Mouse (Mus musculus) heart, adult 9 months (tissue): ENCODE data around the gene Rbfox3.
A peak's percentile ranks its signal among the peaks of the same experiment; 100 is the strongest.

Experiments used
- DNase-seq, 2 experiments: peaks; one replicate each; pipeline ENCODE4 v3.0.0; 2022; ENCODE audit warnings: low spot score in 2 of 2

Rbfox3 gene

DNA sequence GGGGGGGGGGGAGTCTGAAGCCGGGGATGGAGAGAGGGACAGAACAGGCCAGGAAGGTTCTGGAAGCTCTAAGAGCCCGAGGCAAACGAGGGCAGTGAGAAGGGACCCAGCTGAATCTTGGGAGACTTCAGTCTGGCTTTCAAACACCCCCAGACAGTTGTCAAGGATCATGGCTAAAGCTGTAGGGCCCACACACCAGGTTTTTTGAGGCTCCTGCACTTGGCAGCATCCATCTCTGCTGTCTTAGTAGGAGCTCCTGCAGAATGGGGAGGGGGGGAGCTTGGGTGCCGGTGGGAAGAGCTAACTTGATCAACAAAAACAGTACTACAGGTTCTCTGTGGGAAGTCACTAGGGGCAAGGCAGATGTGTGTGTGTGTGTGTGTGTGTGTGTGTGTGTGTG, 358.9 kb downstream of the Rbfox3 start:
- no peak for DNase-seq

DNA sequence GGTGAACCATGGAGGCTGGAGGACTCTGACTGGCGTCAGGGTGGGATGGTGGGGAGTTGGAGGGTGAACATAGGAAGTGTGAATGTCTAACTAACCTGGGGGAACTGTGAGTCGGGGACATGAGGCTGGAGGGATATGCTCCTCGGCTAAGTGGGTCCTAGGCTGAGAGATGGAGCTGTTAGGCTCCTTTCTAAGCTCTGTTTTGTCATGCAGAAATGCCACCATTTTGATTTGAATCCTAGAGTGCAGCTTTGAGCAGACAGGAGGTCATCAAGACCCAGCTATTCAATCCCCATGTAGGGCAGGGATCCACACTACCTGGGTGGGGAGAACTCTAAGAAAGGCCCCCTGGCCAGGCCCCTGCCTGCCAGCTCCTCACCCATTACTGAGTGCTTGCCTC, 359.7 kb downstream of the Rbfox3 start:
- DNase-seq: no peak

DNA sequence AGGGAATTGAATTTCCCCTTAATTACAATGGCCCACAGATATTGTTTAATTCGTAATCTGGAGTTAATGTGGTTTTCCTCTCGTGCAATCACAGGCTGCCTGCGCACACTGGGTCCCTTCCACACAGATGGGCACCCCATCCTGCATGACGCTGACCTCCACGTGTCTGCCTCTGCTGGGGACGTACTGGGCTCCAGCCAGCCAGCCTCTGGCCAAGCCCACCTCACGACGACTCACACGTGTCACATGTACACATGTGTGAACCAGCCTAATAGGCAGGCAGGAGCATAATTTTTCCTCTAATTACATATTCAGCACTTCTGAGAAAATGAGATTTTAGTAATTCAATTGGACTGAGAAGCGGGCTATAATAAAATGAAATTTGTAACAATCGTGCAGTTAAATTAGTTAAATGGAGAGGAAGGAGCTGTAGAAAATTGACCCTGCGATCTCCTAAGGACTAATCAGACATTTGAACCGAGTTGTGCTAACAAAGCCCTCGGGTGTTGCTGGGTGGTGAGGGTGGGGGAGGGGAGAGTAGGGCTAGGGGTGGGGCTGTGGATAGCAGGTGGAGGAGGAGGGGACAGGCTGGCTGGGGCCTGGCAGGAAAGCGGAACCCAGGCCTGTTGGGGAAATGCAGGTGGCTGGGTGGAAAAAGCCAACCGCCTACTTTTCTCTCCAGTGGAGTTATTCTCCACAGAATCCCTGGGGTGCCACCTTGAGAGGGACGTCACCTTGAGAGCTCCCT, 360.4 kb downstream of the Rbfox3 start:
- DNase-seq: no peak

DNA sequence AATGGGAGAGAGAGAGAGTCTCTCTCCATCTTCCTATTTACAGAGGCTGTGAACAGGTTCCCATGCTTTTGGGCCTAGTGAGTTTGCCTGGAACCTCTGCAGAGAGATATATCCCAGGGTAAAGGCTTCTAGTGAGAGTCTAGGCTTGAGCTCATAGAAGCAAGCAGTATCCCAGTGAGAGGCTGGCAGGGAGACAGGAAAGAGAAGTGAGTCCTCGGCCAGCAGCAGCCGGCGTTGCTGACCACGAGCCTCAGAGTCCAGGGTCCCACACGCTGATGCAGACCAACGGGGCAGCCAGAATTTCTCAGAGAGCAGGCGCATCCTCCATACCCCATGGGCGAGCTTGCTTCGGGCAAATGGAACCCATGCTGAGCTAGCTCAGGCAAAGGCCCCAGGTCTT, 363.2 kb downstream of the Rbfox3 start:
- DNase-seq: no peak

DNA sequence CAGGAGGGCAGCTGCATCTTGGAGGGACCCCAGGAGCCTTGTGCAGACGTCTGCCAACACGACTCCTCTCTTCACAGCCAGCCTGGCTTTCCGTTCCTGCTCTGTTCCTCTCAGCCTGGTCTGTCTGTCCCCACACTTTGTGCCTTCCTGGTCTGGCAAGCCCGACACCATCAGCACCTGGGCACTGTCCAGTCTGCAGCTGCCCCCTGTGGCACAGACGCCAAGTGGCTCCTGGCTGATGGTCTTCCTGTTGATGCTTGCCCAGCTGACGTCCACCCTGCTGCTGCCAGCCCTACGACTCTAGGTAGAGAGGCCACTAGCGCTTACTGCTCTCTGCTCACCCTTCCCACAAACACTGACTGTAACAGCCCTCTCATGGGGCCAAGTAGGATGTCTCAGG, 365.1 kb downstream of the Rbfox3 start:
- no peak for DNase-seq

DNA sequence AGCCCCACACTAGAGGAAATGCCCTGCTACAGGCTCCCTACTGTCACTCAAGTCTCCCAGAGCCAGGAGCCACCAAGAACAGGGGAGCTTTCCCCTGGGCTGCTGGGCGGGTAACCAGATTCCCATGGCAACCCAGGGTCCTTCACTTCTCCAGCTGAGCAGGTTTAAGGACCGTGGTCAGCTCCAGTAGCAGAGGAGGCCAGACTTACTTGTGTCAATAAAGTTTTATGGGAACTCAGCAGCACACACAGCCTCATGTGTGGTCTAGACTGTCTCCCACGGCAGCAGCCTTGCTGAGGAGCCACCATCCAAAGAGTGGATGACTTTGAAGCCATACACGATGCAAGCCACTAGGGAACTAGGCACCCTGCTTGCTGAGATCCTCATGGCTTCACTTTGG, 365.7 kb downstream of the Rbfox3 start:
- DNase-seq: no peak

DNA sequence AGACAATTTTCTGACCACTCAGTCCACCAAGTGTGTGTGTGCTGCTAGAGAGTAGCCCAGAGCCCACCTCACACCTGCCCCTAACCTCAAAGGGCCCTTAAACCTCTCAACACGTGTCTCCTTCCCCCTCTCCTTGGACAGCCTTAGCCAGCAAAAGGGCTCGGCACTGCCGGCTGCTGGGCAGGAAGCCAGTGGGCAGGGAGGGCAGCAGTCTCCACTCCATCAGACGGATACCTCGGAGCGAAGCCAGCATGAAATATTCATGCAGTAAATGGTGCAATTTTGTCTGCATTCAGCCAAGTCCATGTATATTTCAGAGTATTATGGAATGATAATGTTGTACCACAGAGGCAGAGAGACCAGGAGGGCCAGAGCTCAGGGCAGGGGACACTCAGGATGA, 366.8 kb downstream of the Rbfox3 start:
- DNase-seq: no peak

DNA sequence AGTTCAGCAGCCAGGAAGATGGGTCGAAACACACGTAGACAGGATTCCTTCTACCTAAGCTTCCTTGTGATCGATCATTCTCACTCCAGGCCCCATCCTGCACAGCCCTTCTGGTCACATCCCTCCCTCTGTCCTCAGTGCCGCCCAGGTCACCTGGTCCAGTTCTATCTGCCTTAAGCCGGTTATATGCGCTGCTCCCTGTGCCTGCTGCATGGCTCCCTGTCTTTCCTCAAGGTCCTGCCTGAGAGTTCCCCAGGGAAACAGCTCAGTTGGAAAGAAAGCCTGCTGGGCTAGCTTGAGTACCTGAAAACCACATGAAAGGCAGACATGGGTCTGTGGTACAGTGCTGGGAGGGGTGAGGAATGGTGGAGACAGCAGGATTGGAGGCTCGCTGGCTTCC, 368.5 kb downstream of the Rbfox3 start:
- no peak for DNase-seq

DNA sequence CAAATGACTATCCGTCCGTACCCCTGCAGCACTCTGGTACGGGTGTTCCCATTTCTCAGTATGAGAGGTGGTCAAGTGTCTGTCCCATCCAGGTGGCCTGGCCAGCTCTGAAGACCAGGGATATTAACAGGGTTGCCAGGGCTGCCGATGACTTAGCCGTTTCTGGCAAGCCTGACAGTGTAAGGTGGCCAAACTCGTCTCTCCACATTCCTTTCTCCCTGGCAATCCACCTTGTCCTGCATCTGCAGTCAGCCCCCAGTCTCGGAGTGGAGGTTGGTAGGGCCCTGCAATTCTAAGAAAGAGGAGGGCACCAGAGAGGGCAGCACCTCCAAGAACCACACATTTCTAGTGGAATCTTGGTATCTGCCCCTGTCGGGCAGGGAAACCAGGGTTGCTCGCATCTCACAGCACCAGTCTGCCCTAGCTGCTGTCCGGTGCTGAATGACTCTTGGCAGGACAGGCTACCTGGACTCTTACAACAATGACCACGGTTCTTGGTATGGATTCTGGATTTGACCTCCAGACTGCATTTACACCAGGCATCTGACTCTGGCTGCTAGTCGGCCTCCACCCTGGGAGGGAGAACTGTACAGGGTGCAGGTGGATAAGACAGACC, 370.9 kb downstream of the Rbfox3 start:
- no peak for DNase-seq

DNA sequence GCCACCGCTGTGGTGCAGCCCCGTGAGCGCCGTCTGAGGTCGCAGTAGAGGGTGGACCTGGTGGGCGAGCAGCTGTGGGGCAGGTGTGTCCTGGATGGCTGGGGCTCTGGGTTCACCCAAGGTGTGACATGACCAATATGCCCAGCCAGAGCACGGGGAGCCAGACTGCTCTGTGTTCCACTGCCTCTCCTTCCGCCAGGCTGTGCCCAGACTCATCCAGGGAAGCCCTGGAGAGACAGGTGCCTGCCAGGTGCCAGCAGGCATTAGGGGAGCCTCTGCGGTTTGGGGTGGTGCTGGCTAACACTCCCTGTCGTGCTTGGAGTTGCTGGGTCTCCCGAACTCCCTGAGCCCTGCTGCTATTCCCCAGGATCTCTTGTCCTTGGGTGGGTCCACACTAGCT, 373.4 kb downstream of the Rbfox3 start:
- DNase-seq: no peak

DNA sequence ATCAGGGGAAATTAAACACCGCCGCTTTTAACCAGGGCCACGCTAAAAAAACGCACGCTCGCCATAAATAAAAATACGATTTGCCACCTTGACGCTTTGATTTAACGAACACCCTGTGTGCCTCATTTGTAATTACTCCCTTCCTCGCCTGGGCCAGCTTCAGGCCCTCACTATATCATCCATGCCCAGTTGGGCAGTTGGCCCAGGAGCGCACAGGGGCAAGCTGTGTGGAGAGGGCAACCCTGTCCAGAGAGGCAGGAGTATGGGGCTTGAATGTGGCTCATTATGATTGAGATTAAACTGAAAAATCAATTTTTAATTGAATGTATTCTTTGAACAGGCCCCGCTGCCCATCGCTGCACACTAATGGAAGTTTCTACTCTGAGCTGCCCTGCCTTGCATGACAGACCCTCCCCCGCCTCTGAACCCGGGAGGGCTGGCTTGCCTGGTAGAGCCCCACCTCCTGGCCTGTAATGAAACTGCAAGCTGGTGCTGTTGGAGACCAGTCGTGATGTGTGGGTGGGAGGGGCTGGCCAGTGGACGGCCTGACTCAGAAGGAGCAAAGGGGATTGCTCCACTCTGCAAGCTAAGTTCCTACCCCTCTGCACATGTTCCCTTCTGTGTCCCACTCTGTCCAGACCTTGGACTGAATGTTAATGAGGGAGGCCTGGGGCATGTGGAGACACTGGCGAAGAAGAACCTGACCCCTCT, 376.9 kb downstream of the Rbfox3 start:
- no peak for DNase-seq

DNA sequence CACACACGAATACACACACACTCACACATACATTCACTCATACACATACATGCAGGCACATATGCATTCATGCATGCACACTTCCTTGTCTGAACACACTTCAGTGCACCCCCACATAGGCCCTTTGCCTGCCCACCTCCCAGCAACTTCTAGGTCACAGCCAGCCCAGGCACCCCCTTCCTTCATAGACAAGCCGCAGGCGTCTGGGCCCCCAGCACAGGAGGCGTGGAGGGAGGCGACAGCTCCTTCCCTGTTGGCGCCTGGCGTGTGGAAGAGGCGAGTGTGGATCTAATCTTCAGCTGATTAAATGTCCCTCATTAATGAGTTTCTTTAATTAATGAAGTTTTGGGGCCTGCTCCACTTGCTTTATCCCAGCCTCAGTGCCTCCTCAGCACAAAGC, 381.1 kb downstream of the Rbfox3 start:
- no peak for DNase-seq

DNA sequence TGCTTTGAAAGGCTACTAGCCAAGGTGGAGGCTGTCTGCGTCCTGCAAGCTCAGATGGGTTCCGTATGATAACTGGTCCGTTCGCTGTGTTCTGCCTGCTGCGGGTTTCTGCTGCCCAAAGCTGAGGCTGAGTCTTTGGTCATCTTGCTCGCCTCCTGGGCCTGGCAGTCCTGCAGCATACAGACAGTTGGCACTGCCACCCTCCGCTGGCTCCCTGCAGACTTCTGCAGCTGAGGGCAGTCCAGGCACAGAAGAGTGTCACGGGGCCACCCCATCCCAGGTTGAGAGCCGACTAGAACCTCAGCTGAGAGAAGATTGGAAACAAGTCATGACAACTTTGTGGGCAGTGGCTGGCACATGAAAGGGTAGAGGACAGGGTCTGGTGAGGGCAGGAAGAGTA, 382.6 kb downstream of the Rbfox3 start:
- no peak for DNase-seq

DNA sequence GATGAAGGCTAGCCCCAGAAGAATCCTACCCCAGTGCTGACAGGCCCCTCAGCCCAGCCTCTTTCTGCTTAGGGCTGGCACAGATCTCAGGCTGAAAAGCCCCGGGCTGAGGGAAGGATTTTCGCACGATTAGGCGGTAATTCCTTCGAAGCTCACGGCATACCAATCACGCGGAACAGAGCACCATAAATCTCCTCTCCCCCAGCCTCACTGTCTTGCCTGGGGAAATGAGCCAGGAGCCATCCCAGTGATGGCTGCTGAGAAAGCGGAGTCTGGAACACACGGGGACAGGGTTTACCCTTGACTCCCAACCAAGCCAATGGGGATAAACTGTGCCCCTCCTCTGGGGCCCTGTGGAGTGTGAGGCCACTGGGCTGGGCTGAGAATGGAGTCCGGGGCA, 386.3 kb downstream of the Rbfox3 start:
- no peak for DNase-seq

DNA sequence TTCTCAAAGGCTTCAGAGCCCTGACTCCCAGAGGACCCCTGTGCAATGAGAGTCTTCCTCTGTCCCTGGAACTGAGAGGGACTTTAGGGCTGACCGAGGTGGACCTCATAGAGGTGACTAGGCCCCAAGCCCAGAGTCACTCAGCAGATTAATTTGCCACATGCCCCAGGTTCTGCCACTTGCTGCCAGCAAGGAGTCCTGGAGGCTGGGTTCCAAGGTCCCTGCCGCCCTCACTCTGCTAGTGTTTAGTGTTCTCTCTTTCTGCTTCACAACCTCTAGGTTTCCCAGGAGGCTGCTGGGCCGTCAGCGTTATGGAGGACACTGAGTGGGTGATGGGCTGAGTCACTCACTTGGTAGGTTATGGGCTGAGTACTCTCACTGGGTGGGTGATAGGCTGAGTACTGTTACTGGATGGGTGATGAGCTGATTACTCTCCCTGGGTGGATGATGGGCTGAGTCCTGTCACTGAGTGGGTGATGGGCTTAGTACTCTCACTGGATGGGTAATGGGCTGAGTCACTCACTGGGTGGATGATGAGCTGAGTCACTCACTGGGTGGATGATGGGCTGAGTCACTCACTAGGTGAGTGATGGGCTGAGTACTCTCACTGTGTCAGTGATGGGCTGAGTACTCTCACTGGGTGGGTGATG, 387.8 kb downstream of the Rbfox3 start:
- no peak for DNase-seq

DNA sequence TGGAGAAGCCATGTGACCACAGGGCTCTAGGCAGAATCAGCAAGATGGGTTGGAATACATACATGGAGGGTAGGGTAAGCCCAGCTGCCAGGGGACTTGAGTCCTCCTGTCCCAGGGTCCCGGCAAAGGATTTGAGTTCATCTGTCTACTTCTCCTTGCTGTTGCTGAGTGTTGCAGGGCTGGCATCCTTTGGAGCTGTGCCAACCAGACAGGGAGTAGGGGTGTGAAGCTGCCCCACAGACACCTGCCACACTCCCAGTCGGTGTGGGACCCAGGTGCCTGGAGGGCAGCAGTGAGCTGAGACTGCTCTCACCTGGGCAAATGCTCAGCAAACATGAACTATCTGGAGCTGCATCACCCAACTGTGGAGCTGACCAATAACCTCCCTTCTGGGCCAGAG, 390.5 kb downstream of the Rbfox3 start:
- no peak for DNase-seq

DNA sequence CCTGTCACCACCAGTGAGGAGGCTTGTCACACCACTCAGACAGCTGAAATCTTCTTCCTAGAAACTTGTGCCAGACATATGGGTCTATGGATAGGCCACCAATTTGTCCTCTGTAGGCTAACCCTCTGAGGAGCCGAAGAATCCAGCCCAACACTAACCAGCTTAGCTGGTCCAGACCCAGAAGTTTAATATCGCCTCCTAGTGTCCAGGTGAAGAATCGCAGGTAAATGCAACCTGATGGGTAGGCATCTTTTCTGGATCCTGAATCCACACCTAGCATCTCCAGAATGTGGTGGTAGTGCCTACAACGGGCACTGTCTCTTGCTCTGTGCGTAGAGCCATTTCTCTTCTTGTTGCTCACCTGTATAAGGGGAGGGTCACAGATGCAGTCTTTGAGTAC, 391.1 kb downstream of the Rbfox3 start:
- DNase-seq: no peak

DNA sequence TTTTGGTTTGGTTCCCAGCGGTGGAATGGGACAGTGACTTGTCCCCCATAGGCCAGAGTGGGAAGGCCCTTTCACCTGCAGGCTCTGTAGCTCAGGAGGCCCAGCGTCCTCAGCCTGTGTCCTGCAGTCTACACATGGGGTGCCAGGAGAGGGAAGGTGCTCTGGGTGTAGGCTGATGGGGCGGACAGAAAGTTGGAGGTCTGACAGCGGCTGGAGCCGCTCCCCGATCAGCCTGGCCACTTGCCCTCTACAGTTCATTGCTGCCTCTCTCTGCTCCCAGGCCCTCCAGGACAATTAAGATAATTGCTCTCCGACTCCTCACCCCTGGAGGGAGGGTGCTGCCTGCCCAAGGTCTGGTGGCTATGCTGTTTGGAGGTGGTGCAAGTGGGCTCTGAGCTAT, 392.7 kb downstream of the Rbfox3 start:
- DNase-seq: peak; percentile 63 to 77

DNA sequence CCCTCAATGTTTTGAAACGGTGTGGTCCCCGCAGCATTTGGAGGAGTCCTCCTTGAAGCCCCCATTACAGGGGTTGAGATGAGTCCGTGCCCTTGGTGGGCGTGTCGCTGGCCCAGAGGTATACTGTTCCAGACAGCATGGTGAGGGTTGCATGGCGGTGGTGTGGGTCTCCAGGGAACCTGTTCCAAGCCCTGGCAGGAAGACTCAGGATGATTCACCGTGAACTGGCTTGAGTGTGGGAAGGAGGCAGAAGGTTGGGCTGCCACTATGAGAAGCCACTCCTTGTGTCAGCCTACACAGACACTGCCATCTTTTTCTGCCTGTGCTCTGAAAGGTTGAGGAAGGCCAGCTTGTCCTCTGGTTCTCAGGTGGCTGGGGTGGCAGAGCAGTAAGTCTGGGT, 393.5 kb downstream of the Rbfox3 start:
- no peak for DNase-seq

DNA sequence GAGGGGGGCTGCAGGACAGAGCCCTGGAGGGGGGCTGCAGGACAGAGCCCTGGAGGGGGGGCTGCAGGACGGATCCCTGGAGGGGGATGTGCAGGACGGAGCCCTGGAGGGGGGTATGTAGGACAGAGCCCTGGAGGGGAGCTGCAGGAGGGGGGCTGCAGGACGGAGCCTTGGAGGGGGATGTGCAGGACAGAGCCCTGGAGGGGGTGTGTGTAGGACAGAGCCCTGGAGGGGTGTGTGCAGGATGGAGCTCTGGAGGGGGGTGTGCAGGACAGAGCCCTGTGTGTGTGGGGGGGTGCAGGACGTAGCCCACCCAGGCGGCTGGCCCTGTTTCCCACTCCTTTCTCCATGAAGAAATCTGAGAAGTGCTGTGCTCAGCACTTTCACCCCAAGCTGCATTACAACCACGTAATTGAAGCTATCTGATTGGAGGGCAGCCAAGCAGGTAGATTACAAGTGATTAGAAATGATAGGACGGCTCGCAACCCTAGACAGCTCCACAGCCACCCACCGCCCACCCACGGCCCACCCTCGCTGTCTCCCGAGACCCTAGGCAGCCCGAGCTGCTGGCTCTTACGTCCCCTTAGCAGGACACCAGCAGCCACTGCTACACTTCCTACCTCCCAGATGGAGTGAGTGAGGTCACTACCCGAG, 399.0 kb downstream of the Rbfox3 start:
- DNase-seq: no peak

DNA sequence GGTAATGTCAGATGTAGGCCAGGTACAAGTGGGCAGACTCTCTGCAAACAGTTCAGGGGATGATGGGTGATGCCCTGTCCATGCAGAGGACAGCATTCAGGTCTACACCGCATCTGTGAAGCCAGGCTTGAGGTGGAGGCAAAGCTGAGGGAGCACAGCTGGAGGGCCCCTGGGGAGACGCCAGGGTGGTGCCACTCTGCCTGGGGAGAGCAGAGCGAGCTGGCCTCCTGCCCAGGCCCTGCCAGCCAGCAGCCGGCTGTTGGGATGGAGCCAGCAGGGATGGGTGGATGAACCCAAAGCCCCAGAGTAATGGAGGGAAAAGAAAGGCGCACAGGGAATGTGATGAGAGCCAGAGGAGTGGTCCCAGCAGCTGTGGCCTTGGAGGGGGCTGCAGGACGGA, 399.5 kb downstream of the Rbfox3 start:
- DNase-seq: peak in 1 of 2 experiments; percentile 26

DNA sequence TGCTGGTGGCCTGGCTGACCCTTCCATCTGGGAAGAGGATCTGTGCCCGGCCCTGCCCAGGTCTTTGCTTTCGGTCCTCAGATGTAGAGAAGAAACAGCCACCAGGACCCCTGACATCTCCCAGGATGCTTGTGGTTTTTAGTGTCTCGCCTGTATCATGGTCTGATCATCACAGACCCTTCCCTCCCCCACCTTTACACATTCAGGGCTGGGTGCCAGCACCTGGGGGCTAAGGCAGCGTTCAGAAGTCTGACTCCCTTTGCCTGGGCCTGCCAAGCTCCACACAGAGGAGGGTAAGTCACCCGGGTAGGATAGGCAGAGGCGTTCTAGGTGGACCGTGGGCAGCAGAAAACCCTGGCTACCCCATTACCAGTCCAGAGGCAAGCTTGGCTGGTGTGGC, 403.1 kb downstream of the Rbfox3 start:
- DNase-seq: no peak
